Mouse (Mus musculus) small intestine, adult 2 months (tissue): ENCODE results near the gene Zfp12. TPM values are rescaled to one million over a fixed set of nuclear protein-coding genes. Genes with fewer than 3 reads are reported as not detected.
A peak's percentile ranks its signal among the peaks of the same experiment; 100 is the strongest.

ENCODE experiments used
- H3K27ac ChIP-seq: fragments of 200-500 bp; 2 replicates; pipeline ENCODE4 v1.5.1; 2012; ENCODE audit warnings: low read depth, low read length, control low read depth, inconsistent platforms; ENCODE audit not compliant: insufficient read depth
- H3K27me3 ChIP-seq: fragments of 200-500 bp; 2 replicates; pipeline ENCODE4 v1.6.1; 2012; ENCODE audit warnings: mild to moderate bottlenecking, moderate library complexity, low read length, inconsistent platforms; ENCODE audit not compliant: control insufficient read depth, insufficient read depth
- H3K36me3 ChIP-seq: fragments of 200-500 bp; 2 replicates; pipeline ENCODE4 v1.6.1; 2012; ENCODE audit warnings: mild to moderate bottlenecking, low read length, control low read depth, inconsistent platforms; ENCODE audit not compliant: control insufficient read depth, insufficient read depth
- H3K4me1 ChIP-seq: fragments of 200-500 bp; 2 replicates; pipeline ENCODE4 v1.6.1; 2012; ENCODE audit warnings: low read length, inconsistent platforms, mixed read lengths; ENCODE audit not compliant: control insufficient read depth, insufficient read depth, insufficient read length
- H3K4me3 ChIP-seq: fragments of 200-500 bp; 2 replicates; pipeline ENCODE4 v1.5.1; 2012; ENCODE audit warnings: low read depth, mild to moderate bottlenecking, control low read depth, inconsistent platforms, low read length, moderate library complexity
- CTCF ChIP-seq: fragments of 200-500 bp; IDR thresholded peaks from 2 replicates; pipeline ENCODE4 v1.5.1; 2012; ENCODE audit warnings: low read depth, mild to moderate bottlenecking, control low read depth, inconsistent platforms, low read length, moderate library complexity, mixed read lengths; ENCODE audit not compliant: insufficient replicate concordance, insufficient read length; ENCODE audit errors: extremely low read depth
- POLR2A ChIP-seq: fragments of 200-500 bp; IDR thresholded peaks from 2 replicates; pipeline ENCODE4 v1.6.1; 2012; ENCODE audit warnings: low read depth, mild to moderate bottlenecking, control low read depth, inconsistent platforms, low read length, moderate library complexity
- WGBS: fragments of 180-500 bp; shearing (Covaris S2); methylation state at CpG from one replicate; pipeline ENCODE4 v1.1.7; 2018; 5-methylcytosine and 5-hydroxymethylcytosine counted together
- polyA plus RNA-seq: library from polyadenylated mRNA; depleted of rRNA; stranded (reverse); fragments of >200 nt; gene quantifications from 2 replicates; pipeline ENCODE4 v1.2.3, GENCODE M21; 2012

Gene Zfp12
- polyA plus RNA-seq, 1 experiment, result 2.6 TPM

DNA sequence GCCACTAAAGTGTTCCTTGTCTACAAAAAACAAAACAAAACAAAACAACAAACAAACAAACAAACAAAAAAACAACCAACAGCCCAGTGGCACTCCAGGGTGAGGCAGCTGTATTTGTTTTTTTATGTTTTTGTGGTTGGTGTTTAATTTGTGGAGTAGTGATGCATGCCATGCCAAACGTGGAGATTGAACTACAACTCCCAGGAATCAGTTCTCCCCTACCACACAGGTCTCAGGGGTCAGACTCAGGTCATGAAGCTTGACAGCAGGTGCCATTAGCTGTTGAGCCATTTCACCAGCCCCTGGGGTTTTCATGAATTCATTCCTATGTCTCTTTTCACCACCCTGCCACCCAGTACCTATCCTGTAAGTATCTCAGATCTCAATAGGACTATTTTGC, 30.4 kb downstream of the Zfp12 start:
- H3K36me3 ChIP-seq, result no peaks in the 10 kb centered on the region
- no peak overlapping the region for H3K27ac ChIP-seq
- peaks cover 3% of the 10 kb centered on the region for H3K4me1 ChIP-seq
- TF ChIP-seq CTCF, result no peak
- no peak overlapping the region for H3K4me3 ChIP-seq
- WGBS, result 41% methylated on average over 1 of the region's 1 CpGs
- H3K27me3 ChIP-seq, result no peaks in the 10 kb centered on the region

DNA sequence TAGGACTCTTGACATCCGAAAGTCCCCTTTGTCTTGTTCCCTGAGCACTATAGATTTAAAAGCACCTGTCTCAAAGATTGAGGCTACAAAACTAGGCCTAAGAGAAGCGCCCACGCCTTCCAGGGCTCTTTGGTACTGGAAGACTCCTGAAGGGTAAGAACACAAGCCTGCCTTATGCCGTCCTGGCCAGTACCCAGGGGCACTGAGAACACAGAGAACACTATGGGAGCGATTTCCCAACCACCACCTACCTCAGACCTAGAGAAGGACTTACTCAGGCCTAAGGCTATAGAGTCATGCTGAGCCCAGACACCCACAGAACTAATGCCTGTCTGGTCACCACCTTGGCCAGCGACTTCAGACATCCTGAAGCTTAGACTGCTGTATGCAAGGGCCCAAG, 31.8 kb downstream of the Zfp12 start:
- Histone ChIP-seq H3K27ac (no peak overlapping the region), H3K36me3 (no peaks in the 10 kb centered on the region), H3K4me1 (peaks cover 3% of the 10 kb centered on the region), H3K4me3 (no peak overlapping the region), H3K27me3 (no peaks in the 10 kb centered on the region)
- TF ChIP-seq POLR2A (no peak), CTCF (no peak)
- 86% methylated on average over 6 of the region's 6 CpGs for WGBS

DNA sequence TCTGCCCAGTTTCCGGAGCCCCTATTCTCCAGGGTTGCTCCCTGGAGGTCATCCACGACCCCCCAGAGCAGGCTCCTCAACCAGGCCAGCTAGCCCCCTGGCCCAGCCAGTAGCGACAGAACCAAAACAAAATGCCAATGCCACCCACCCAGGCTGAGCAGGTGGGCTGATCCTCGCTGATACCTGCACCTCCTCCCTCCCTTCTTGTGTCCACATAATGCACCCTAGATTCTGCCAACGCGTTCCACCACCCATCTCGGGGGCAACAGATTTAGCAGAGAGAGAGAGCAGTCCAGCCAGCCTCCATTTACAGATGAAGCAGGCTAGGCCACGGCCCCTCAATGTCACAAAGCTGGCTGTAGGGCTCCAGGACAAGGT, 34.0 kb downstream of the Zfp12 start:
- H3K4me1 ChIP-seq, result peaks cover 3% of the 10 kb centered on the region
- H3K27ac ChIP-seq, result no peak overlapping the region
- 31% methylated on average over 8 of the region's 8 CpGs for WGBS
- no peaks in the 10 kb centered on the region for H3K27me3 ChIP-seq
- H3K4me3 ChIP-seq, result peak overlapping the region; percentile 86
- H3K36me3 ChIP-seq, result no peaks in the 10 kb centered on the region
- TF ChIP-seq CTCF (no peak), POLR2A (no peak)

DNA sequence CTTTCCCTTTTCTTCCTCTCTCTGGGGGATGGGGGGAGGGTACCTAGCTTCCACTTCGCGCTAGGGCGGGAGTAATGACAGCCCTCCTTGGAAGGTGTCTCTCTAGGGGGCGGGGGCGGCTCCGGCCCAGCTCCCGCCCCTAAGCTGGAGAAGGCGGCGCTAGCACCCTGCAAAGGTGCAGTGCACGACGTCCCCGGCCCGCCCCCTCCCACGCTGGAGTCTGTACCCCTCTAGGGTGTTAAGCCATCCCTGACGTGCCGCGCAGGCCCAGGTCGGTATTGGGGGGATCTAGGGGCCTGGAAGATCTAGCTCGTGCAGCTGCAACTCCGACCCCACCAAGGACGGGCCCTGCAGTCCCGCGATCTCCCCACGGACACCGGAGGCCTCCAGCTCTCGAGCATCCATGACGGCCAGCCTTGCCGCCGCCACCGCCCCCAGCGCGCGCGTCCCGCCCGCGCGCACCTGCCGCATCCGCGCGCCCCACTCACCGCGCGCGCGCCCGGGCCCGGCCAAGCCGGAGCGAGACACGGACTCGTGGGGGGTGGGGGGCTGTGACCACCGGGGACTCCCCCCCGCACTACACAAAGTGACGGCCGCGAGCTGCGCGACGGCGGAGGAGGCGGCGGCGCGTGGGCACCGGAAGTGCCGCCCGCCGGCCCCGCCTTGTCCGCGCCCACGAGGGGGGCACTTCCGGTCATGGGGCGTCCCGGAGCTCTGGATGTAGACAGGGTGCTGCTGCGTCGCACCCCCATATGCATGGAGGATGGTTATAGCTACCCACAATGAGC, 34.6 kb downstream of the Zfp12 start, which contains the start of gene Zfp316:
Zfp316 (minus strand) TSS at position 660 of the 788 bp plus-strand sequence.
- peak within 1 kb of the TSS; percentile 86 for H3K4me3 ChIP-seq
- no peak within 1 kb of the TSS for H3K27ac ChIP-seq
- 1% methylated on average over 78 of the region's 79 CpGs for WGBS
- H3K36me3 ChIP-seq, result no peaks in the 10 kb centered on the region
- no peak for TF ChIP-seq CTCF
- peak; percentile 34 for TF ChIP-seq POLR2A
- peaks cover 3% of the 10 kb centered on the region for H3K4me1 ChIP-seq
- no peaks in the 10 kb centered on the region for H3K27me3 ChIP-seq

DNA sequence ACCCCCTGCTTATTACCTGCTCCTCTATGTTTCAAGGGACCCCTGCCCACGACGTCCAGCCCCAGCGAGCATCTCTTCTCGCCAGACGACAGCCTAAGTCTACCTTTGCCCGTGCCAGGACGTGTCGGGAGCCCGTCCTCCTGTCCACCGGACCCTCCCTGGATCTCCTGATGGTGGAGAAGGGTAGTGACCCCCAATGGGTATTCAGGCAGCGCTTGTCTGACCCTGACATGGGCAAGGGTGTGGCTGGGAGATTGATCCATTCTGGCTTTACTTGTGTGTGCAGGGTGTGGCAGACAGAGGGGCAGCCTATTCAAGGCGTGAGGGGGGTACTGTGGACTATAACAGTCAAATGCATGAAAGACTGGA, 35.2 kb downstream of the Zfp12 start:
- TF ChIP-seq POLR2A, result no peak
- TF ChIP-seq CTCF, result no peak
- 2% methylated on average over 12 of the region's 12 CpGs for WGBS
- H3K36me3 ChIP-seq, result no peaks in the 10 kb centered on the region
- H3K4me1 ChIP-seq, result peaks cover 3% of the 10 kb centered on the region
- no peak overlapping the region for H3K27ac ChIP-seq
- peak overlapping the region; percentile 86 for H3K4me3 ChIP-seq
- H3K27me3 ChIP-seq, result no peaks in the 10 kb centered on the region

DNA sequence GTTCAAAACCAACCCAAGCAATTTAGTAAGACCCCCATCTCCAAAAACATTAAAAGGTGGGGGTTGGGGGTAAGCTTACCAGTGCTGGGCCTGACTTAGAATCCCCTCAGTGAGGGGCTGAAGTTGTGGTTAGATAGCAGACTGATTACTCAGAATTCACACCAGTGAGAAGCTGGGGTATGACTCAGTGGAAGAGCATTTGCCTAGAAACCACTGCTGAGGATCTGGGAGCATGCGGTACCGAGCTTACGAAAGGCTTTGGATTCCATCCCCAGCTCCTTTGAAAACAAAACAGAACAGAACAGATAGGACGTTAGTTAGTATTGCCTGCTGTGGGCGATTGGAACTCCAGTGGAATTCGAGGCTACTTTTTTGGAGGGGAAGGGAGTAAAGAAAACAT, 36.7 kb downstream of the Zfp12 start:
- H3K27ac ChIP-seq, result no peak overlapping the region
- no peak overlapping the region for H3K4me3 ChIP-seq
- 81% methylated on average over 6 of the region's 6 CpGs for WGBS
- no peaks in the 10 kb centered on the region for H3K36me3 ChIP-seq
- H3K27me3 ChIP-seq, result no peaks in the 10 kb centered on the region
- peaks cover 3% of the 10 kb centered on the region for H3K4me1 ChIP-seq
- no peak for TF ChIP-seq CTCF

DNA sequence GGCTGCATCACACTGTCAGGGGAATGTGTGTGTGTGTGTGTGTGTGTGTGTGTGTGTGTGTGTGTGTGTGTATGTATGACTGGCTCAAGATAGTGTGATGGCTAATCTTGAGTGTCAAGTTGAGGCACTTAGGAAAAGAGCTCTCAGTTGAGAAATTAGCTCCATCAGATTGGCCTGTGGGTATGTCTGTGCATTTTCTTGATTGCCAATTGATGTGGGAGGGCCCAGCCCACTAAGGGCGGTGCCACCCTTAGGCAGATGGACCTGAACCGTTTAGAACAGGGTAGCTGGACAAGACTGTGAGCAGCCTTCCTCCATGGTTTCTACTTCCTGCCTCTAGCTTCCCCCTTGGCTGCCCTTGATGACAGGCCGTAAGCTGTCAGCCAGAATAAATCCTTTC, 37.1 kb downstream of the Zfp12 start:
- no peaks in the 10 kb centered on the region for H3K27me3 ChIP-seq
- H3K4me3 ChIP-seq, result no peak overlapping the region
- H3K27ac ChIP-seq, result no peak overlapping the region
- H3K36me3 ChIP-seq, result no peaks in the 10 kb centered on the region
- WGBS, result 59% methylated on average over 3 of the region's 3 CpGs
- H3K4me1 ChIP-seq, result peaks cover 3% of the 10 kb centered on the region
- TF ChIP-seq POLR2A (no peak), CTCF (no peak)
